Comparison of ENCODE assay signal across 9 mouse cellular contexts in the genomic region with DNA sequence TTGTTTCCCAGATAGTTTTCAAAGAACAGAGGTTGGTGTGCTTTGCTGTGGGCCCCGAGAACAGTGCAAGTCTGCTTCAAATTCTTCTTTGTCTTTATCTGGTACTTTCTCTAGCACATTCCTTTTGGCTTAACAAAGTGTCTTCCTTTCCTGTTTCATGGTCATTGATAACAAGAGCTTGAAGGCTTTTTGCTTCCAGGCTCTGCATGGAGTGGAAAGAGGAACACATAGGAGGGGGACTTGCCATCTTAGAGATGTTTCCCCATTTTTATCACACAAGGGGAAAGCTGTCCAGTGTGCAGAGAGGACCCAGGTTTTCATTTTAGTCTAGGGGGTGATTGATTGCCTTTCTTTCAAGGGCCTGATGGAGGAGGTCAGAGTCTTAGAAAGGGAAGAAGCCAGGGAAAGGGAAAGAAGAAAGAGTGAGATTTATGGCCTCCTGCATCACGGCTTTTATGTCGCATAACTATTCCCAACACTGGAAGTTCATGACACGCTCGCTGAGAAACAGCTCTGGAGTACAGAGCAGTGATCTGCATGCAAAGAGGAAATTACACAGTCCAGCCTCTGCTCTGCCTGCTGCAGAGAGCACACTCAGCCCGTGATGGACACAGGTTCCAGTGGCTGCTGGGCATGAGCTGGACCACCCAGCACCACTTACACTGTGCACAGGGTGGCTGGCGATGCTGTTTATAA.
DNase-seq lines count a peak whose midpoint lies in the region; ATAC-seq and TF ChIP-seq lines count a peak whose summit lies in the region.
"Had no signal": no experiment of that assay in that cellular context is flagged by ENCODE, and none has a peak within 500 bp of the region (broad histone marks: within the 10 kb centered on the region; RNA-seq: fewer than 3 reads in every experiment).

No protein-coding gene starts in this region.

- H3K4me3 ChIP-seq in liver, adult 2 months (ENCODE audit: insufficient read depth, low read depth, low read length), result no peak overlapping the region
- H3K4me3 ChIP-seq in forebrain, embryonic 10.5 days, result no peak overlapping the region; the same call in 1 of the 2 replicates
- no peak overlapping the region for H3K4me3 ChIP-seq in neural tube, embryonic 14.5 days (ENCODE audit: low read depth, low read length)
- H3K4me3 ChIP-seq in left cerebral cortex, adult 2 months, result no peak overlapping the region

- H3K79me2 ChIP-seq in liver, adult 2 months (ENCODE audit: control insufficient read depth, insufficient read depth, low read length), result peaks cover 27% of the 10 kb centered on the region

- peak overlapping the region; percentile 41 for H3K27ac ChIP-seq in liver, adult 2 months (replicated peaks; ENCODE audit: insufficient read depth, low read depth, low read length)
- H3K27ac ChIP-seq in forebrain, embryonic 10.5 days, result peak overlapping the region; percentile 31
- H3K27ac ChIP-seq in neural tube, embryonic 14.5 days (ENCODE audit: low read depth, low read length), result peak overlapping the region; percentile 62
- H3K27ac ChIP-seq in left cerebral cortex, adult 2 months, result no peak overlapping the region; the same call in 1 of the 2 replicates

- H3K27me3 ChIP-seq in liver, adult 2 months (ENCODE audit: control insufficient read depth, insufficient read depth, low read length), result no peaks in the 10 kb centered on the region
- H3K27me3 ChIP-seq in forebrain, embryonic 10.5 days (ENCODE audit: poor library complexity, severe bottlenecking), result peaks cover 83% of the 10 kb centered on the region
- H3K27me3 ChIP-seq in neural tube, embryonic 14.5 days (ENCODE audit: control insufficient read depth, insufficient read depth, low read length), result no peaks in the 10 kb centered on the region

- H3K4me2 ChIP-seq in neural tube, embryonic 14.5 days (ENCODE audit: low read depth, low read length), result peak overlapping the region; percentile 24; the same call in 1 of the 2 replicates

- ATAC-seq in neural tube, embryonic 14.5 days (ENCODE audit: low read depth), result peak; percentile 92

- H3K9me3 ChIP-seq in forebrain, embryonic 10.5 days, result no peaks in the 10 kb centered on the region
- H3K9me3 ChIP-seq in neural tube, embryonic 14.5 days (ENCODE audit: control insufficient read depth, low read length), result no peaks in the 10 kb centered on the region

- 55% methylated on average over 7 of the region's 7 CpGs for WGBS in liver, adult 2 months
- WGBS in forebrain, embryonic 10.5 days, result 55% methylated on average over 7 of the region's 7 CpGs
- 7% methylated on average over 7 of the region's 7 CpGs for WGBS in neural tube, embryonic 14.5 days

- H3K9ac ChIP-seq in liver, adult 2 months (ENCODE audit: low read depth, low read length), result 0 out of 2 replicates have a peak overlapping the region, but pooled peaks have one; percentile 9
- H3K9ac ChIP-seq in neural tube, embryonic 14.5 days (replicated peaks; ENCODE audit: low read depth, low read length), result no peak overlapping the region

- H3K36me3 ChIP-seq in liver, adult 2 months (ENCODE audit: control insufficient read depth, insufficient read depth, low read length), result no peaks in the 10 kb centered on the region
- H3K36me3 ChIP-seq in forebrain, embryonic 10.5 days (replicated peaks), result no peaks in the 10 kb centered on the region
- no peaks in the 10 kb centered on the region for H3K36me3 ChIP-seq in neural tube, embryonic 14.5 days (ENCODE audit: control insufficient read depth, insufficient read depth, low read length)

- no peak for TF ChIP-seq CTCF in liver, adult 2 months (IDR thresholded peaks at IDR 0.05; ENCODE audit: low read depth, low read length)
- no peak for TF ChIP-seq CTCF in left cerebral cortex, adult 2 months (IDR thresholded peaks at IDR 0.05)

- no peak for TF ChIP-seq POLR2A in liver, adult 2 months (IDR thresholded peaks at IDR 0.05; ENCODE audit: extremely low read depth, insufficient read depth, low read length)

- intact Hi-C loops in left cerebral cortex, adult 2 months (cut with DNase I), result no loop called here

- H3K4me1 ChIP-seq in liver, adult 2 months (ENCODE audit: control insufficient read depth, insufficient read depth, low read length), result peaks cover 34% of the 10 kb centered on the region
- H3K4me1 ChIP-seq in forebrain, embryonic 10.5 days, result peaks cover 68% of the 10 kb centered on the region
- H3K4me1 ChIP-seq in neural tube, embryonic 14.5 days (ENCODE audit: control insufficient read depth, insufficient read depth, low read length), result peaks cover 47% of the 10 kb centered on the region

- no peak for DNase-seq in liver, adult 2 months (ENCODE audit: extremely low read depth, low read depth, low spot score)
- no peak for DNase-seq in liver
- peak; percentile 27 for DNase-seq in forebrain, embryonic 10.5 days (ENCODE audit: extremely low spot score, low spot score)
- DNase-seq in kidney, postnatal 4 days, result peak; percentile 25 to 40
- no peak for DNase-seq in spleen, postnatal 36 days (ENCODE audit: low spot score in 2 of 2)
- DNase-seq in left cerebral cortex, adult 2 months (ENCODE audit: extremely low spot score in 1 of 2, low spot score in 2 of 2), result no peak
- DNase-seq: gastrocnemius, postnatal 10 days; right cerebral cortex, postnatal 4 days had no signal

Comparison
In these comparisons a context has a peak if more than half of its experiments do, and no peak if none do; other contexts are left out.
1. DNase-seq: peak in forebrain, embryonic 10.5 days (single experiment) and kidney, postnatal 4 days (2 of 2); none in liver, adult 2 months (single experiment), liver (single experiment), spleen, postnatal 36 days (0 of 2) and left cerebral cortex, adult 2 months (0 of 2).